Mouse (Mus musculus) myocyte (in vitro differentiated cells): ENCODE measurements around the gene Gm20388.

Experiments
- E2F4 ChIP-seq: IDR thresholded peaks from one replicate; pipeline ENCODE4 v1.6.1; 2011; ENCODE audit warnings: mild to moderate bottlenecking, control low read depth, moderate library complexity; ENCODE audit not compliant: insufficient read depth
- MYOD1 ChIP-seq, 3 experiments: IDR thresholded peaks; one replicate each; pipeline ENCODE4 v1.6.1; 2011; ENCODE audit warnings: control low read depth in 2 of 3, low read depth in 2 of 3, mild to moderate bottlenecking in 2 of 3, moderate library complexity in 1 of 3; ENCODE audit not compliant: insufficient read length in 2 of 3, control insufficient read depth in 1 of 3
- POLR2A ChIP-seq: IDR thresholded peaks from one replicate; pipeline ENCODE4 v1.6.1; 2011; ENCODE audit warnings: low read depth, mild to moderate bottlenecking, control low read depth, moderate library complexity; ENCODE audit not compliant: insufficient read length
- TCF12 ChIP-seq: IDR thresholded peaks from one replicate; pipeline ENCODE4 v1.6.1; 2011; ENCODE audit warnings: mild to moderate bottlenecking, control low read depth; ENCODE audit not compliant: poor library complexity, insufficient read depth, severe bottlenecking

DNA sequence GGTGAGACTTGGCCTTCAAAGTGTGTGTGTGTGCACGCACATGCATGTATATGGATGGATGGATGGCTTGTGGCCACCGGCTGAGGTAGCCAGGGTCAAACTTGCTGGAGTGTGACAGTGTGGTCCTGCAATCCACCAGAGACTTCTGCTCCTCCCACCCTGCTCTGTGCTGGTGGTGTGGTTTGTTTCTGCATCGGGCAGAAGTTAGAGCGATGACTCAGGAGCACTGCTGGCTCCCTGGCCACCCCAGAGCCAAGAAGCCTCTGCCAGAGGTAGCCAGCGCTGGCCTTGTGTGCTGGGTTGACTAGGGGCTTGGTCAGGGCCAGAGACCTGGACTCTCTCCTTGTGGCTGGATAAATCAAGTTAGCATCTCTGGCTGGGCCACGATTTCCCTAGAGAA lies 2316.7 kb downstream of the Gm20388 start:
- TF ChIP-seq E2F4 (no peak), POLR2A (peak; percentile 35), MYOD1 (IDR thresholded peaks at IDR 0.05; ENCODE audit: control insufficient read depth in 1 of 3, insufficient read length in 2 of 3, low read depth in 2 of 3) (no peak), TCF12 (no peak)
